ENCODE assay signal across 8 mouse cellular contexts in genomic region chr17:57010911-57011235, GRCm38 (mm10). TPM values are rescaled to one million over a fixed set of nuclear protein-coding genes. Genes with fewer than 3 reads are reported as not detected.
DNase-seq lines count a peak whose midpoint lies in the region; ATAC-seq and TF ChIP-seq lines count a peak whose summit lies in the region.

No protein-coding gene starts in this region.

- H3K27me3 ChIP-seq in kidney, adult 2 months (replicated peaks; ENCODE audit: control insufficient read depth, insufficient read depth, low read length) = no peaks in the 10 kb centered on the region
- no peaks in the 10 kb centered on the region for H3K27me3 ChIP-seq in hindbrain, embryonic 14.5 days (ENCODE audit: control insufficient read depth, insufficient read depth, low read length)
- no peaks in the 10 kb centered on the region for H3K27me3 ChIP-seq in midbrain, embryonic 13.5 days

- peak overlapping the region; percentile 66; the same call in 1 of the 2 replicates for H3K27ac ChIP-seq in kidney, adult 2 months (ENCODE audit: insufficient read depth, low read depth, low read length)
- peak overlapping the region; percentile 63 for H3K27ac ChIP-seq in brown adipose tissue, adult 24 weeks (replicated peaks; ENCODE audit: low read depth, low read length)
- peak overlapping the region; percentile 75 for H3K27ac ChIP-seq in hindbrain, embryonic 14.5 days
- peak overlapping the region; percentile 59 for H3K27ac ChIP-seq in midbrain, embryonic 13.5 days

- ATAC-seq in hindbrain, embryonic 14.5 days (ENCODE audit: low FRiP score) = peak; percentile 52
- ATAC-seq in midbrain, embryonic 13.5 days = peak; percentile 72

- no peaks in the 10 kb centered on the region for H3K9me3 ChIP-seq in hindbrain, embryonic 14.5 days (ENCODE audit: control insufficient read depth, low read length)
- no peaks in the 10 kb centered on the region for H3K9me3 ChIP-seq in midbrain, embryonic 13.5 days

- no peak for DNase-seq in kidney, adult 2 months
- DNase-seq in kidney, postnatal 10 days = no peak
- no peak for DNase-seq in hindbrain, embryonic 14.5 days (ENCODE audit: low spot score)
- DNase-seq in yolk sac, embryonic 10.5 days (ENCODE audit: low spot score) = no peak
- DNase-seq in urinary bladder, postnatal 36 days (ENCODE audit: low spot score in 2 of 2) = no peak
- no peak for DNase-seq in ovary, postnatal 14 days (ENCODE audit: low spot score)

- no peaks in the 10 kb centered on the region for H3K36me3 ChIP-seq in kidney, adult 2 months (ENCODE audit: control insufficient read depth, insufficient read depth, low read length)
- H3K36me3 ChIP-seq in hindbrain, embryonic 14.5 days (replicated peaks; ENCODE audit: control insufficient read depth, insufficient read depth) = peaks cover 37% of the 10 kb centered on the region
- H3K36me3 ChIP-seq in midbrain, embryonic 13.5 days = peaks cover 36% of the 10 kb centered on the region

- peaks cover 8% of the 10 kb centered on the region; the same call in 1 of the 2 replicates for H3K4me1 ChIP-seq in kidney, adult 2 months (ENCODE audit: control insufficient read depth, insufficient read depth, low read length)
- no peaks in the 10 kb centered on the region for H3K4me1 ChIP-seq in brown adipose tissue, adult 24 weeks (ENCODE audit: control insufficient read depth, insufficient read depth, insufficient read length, low read length)
- H3K4me1 ChIP-seq in hindbrain, embryonic 14.5 days (replicated peaks; ENCODE audit: control insufficient read depth, insufficient read depth, low read length) = peaks cover 13% of the 10 kb centered on the region
- peaks cover 23% of the 10 kb centered on the region for H3K4me1 ChIP-seq in midbrain, embryonic 13.5 days (replicated peaks)

- H3K4me2 ChIP-seq in hindbrain, embryonic 14.5 days (replicated peaks) = peak overlapping the region; percentile 87
- H3K4me2 ChIP-seq in midbrain, embryonic 13.5 days (replicated peaks) = peak overlapping the region; percentile 86

- H3K4me3 ChIP-seq in kidney, adult 2 months (ENCODE audit: insufficient read depth, low read depth, low read length) = peak overlapping the region; percentile 88
- H3K4me3 ChIP-seq in brown adipose tissue, adult 24 weeks (ENCODE audit: insufficient read depth, low read depth, low read length) = peak overlapping the region; percentile 84
- H3K4me3 ChIP-seq in hindbrain, embryonic 14.5 days (replicated peaks; ENCODE audit: low read length) = peak overlapping the region; percentile 82
- peak overlapping the region; percentile 66 for H3K4me3 ChIP-seq in midbrain, embryonic 13.5 days (replicated peaks)

- no peak for TF ChIP-seq CTCF in kidney, adult 2 months (conservative IDR thresholded peaks at IDR 0.05; ENCODE audit: insufficient read depth, insufficient read length, low read depth, low read length)

- TF ChIP-seq POLR2A in kidney, adult 2 months (IDR thresholded peaks at IDR 0.05; ENCODE audit: low read depth, low read length) = no peak

- H3K9ac ChIP-seq in hindbrain, embryonic 14.5 days = peak overlapping the region; percentile 74
- H3K9ac ChIP-seq in midbrain, embryonic 13.5 days (replicated peaks) = peak overlapping the region; percentile 78

- WGBS in kidney, adult 2 months = 1% methylated on average over 19 of the region's 19 CpGs
- WGBS in hindbrain, embryonic 14.5 days = under 1% methylated on average over 19 of the region's 19 CpGs
- under 1% methylated on average over 19 of the region's 19 CpGs for WGBS in midbrain, embryonic 13.5 days

RNA-seq across cellular contexts. Expression of gene Gtf2f1, which starts 0.2 kb away (rescaled TPM):
- polyA plus RNA-seq in kidney, adult 2 months (2012; rRNA removed) = 22.0 and 25.1 TPM in 2 replicates
- 29.1 and 29.3 TPM in 2 replicates for polyA plus RNA-seq in brown adipose tissue, adult 24 weeks (2012; ENCODE audit: insufficient read depth, insufficient read length, missing spikeins)
- polyA plus RNA-seq in hindbrain, embryonic 14.5 days (2014; fragmentation: Nextera tagmentation; extraction: Ambion mirVana) = 54.5 and 58.2 TPM in 2 replicates
- 68.0 and 74.8 TPM in 2 replicates for polyA plus RNA-seq in midbrain, embryonic 13.5 days (2015; fragmentation: Nextera tagmentation; extraction: Ambion mirVana)

RNA-seq across cellular contexts. Expression of gene Gm17949, which starts 0.4 kb away (rescaled TPM):
- 0.11 and 0.15 TPM in 2 replicates for polyA plus RNA-seq in kidney, adult 2 months (2012; rRNA removed)
- not detected in 2 replicates for polyA plus RNA-seq in brown adipose tissue, adult 24 weeks (2012; ENCODE audit: insufficient read depth, insufficient read length, missing spikeins)
- 0.28 and 0.40 TPM in 2 replicates for polyA plus RNA-seq in hindbrain, embryonic 14.5 days (2014; fragmentation: Nextera tagmentation; extraction: Ambion mirVana)
- polyA plus RNA-seq in midbrain, embryonic 13.5 days (2015; fragmentation: Nextera tagmentation; extraction: Ambion mirVana) = 0.28 and 0.75 TPM in 2 replicates

RNA-seq across cellular contexts. Expression of gene Pspn, which starts 11.1 kb away (rescaled TPM):
- polyA plus RNA-seq in kidney, adult 2 months (2012; rRNA removed) = not detected in 2 replicates
- not detected in 2 replicates for polyA plus RNA-seq in brown adipose tissue, adult 24 weeks (2012; ENCODE audit: insufficient read depth, insufficient read length, missing spikeins)
- 0.47 and 0.68 TPM in 2 replicates for polyA plus RNA-seq in hindbrain, embryonic 14.5 days (2014; fragmentation: Nextera tagmentation; extraction: Ambion mirVana)
- polyA plus RNA-seq in midbrain, embryonic 13.5 days (2015; fragmentation: Nextera tagmentation; extraction: Ambion mirVana) = 0.64 TPM in 1 of 2 replicates, not detected in the other

RNA-seq across cellular contexts. Expression of gene Alkbh7, which starts 13.7 kb away (rescaled TPM):
- polyA plus RNA-seq in kidney, adult 2 months (2012; rRNA removed) = 54.4 and 59.2 TPM in 2 replicates
- polyA plus RNA-seq in brown adipose tissue, adult 24 weeks (2012; ENCODE audit: insufficient read depth, insufficient read length, missing spikeins) = 57.4 and 68.7 TPM in 2 replicates
- polyA plus RNA-seq in hindbrain, embryonic 14.5 days (2014; fragmentation: Nextera tagmentation; extraction: Ambion mirVana) = 55.7 and 56.5 TPM in 2 replicates
- polyA plus RNA-seq in midbrain, embryonic 13.5 days (2015; fragmentation: Nextera tagmentation; extraction: Ambion mirVana) = 40.2 and 45.5 TPM in 2 replicates

RNA-seq across cellular contexts. Expression of gene Khsrp, which starts 20.4 kb away (rescaled TPM):
- 49.7 and 51.1 TPM in 2 replicates for polyA plus RNA-seq in kidney, adult 2 months (2012; rRNA removed)
- 18.7 and 21.7 TPM in 2 replicates for polyA plus RNA-seq in brown adipose tissue, adult 24 weeks (2012; ENCODE audit: insufficient read depth, insufficient read length, missing spikeins)
- polyA plus RNA-seq in hindbrain, embryonic 14.5 days (2014; fragmentation: Nextera tagmentation; extraction: Ambion mirVana) = 36.0 and 38.1 TPM in 2 replicates
- polyA plus RNA-seq in midbrain, embryonic 13.5 days (2015; fragmentation: Nextera tagmentation; extraction: Ambion mirVana) = 33.1 and 39.1 TPM in 2 replicates
